Mouse (Mus musculus) hindbrain, postnatal 0 days (tissue): Measurements from ENCODE around the gene Tyro3. TPM values are rescaled to one million over a fixed set of nuclear protein-coding genes. Genes with fewer than 3 reads are reported as not detected.

Source experiments
- ATAC-seq: fragments of 200-750 bp; cut with Nextera tagmentation; 2 replicates; pipeline ENCODE4 v1.8.0; 2017; ENCODE audit warnings: mild to moderate bottlenecking, moderate TSS enrichment, moderate library complexity
- DNase-seq: peaks from one replicate; pipeline ENCODE4 v3.0.0-alpha.2; 2015; ENCODE audit warnings: low spot score
- H3K27ac ChIP-seq: fragments of 300-500 bp; sonication (generic); 2 replicates; pipeline ENCODE4 v1.5.1; 2014; ENCODE audit warnings: mild to moderate bottlenecking
- H3K27me3 ChIP-seq: fragments of 300-500 bp; sonication (generic); 2 replicates; pipeline ENCODE4 v1.6.1; 2014; ENCODE audit warnings: low read length, mixed read lengths; ENCODE audit not compliant: insufficient read depth
- H3K36me3 ChIP-seq: fragments of 300-500 bp; sonication (generic); 2 replicates; pipeline ENCODE4 v1.6.1; 2014; ENCODE audit warnings: low read length, mixed read lengths; ENCODE audit not compliant: insufficient read depth
- H3K4me1 ChIP-seq: fragments of 300-500 bp; sonication (generic); 2 replicates; pipeline ENCODE4 v1.6.1; 2014; ENCODE audit warnings: antibody characterized with exemption, low read length, mixed read lengths; ENCODE audit not compliant: insufficient read depth
- H3K4me2 ChIP-seq: fragments of 300-500 bp; sonication (generic); 2 replicates; pipeline ENCODE4 v1.6.1; 2014; ENCODE audit warnings: low read depth, mild to moderate bottlenecking, low read length, moderate library complexity, mixed read lengths
- H3K4me3 ChIP-seq: fragments of 300-500 bp; sonication (generic); 2 replicates; pipeline ENCODE4 v1.5.1; 2014; ENCODE audit warnings: low read length
- H3K9ac ChIP-seq: fragments of 300-500 bp; sonication (generic); replicated peaks from 2 replicates; pipeline ENCODE4 v1.6.1; 2014; ENCODE audit warnings: mild to moderate bottlenecking, low read length, moderate library complexity, mixed read lengths
- H3K9me3 ChIP-seq: fragments of 300-500 bp; sonication (generic); 2 replicates; pipeline ENCODE4 v1.6.1; 2016; ENCODE audit warnings: low read length, mixed read lengths
- CTCF ChIP-seq: IDR thresholded peaks from 2 replicates; pipeline ENCODE4 v1.5.1; 2016; ENCODE audit warnings: antibody characterized with exemption, control low read depth, low read depth
- WGBS: fragments of 180-500 bp; shearing (Covaris S2); extraction: QIAGEN DNeasy Blood & Tissue Kit; methylation state at CpG from one replicate; pipeline ENCODE4 v1.1.7; 2014; 5-methylcytosine and 5-hydroxymethylcytosine counted together
- polyA plus RNA-seq: library from polyadenylated mRNA; unstranded; fragments of >200 nt; fragmentation: Nextera tagmentation; extraction: Ambion mirVana; gene quantifications from 2 replicates; pipeline ENCODE4 v1.2.1, GENCODE M21; 2015
- total RNA-seq: library from RNA; depleted of rRNA; stranded (reverse); fragments of >200 nt; gene quantifications from 2 replicates; pipeline ENCODE4 v1.2.3, GENCODE M21; 2014

The Tyro3 gene
- total and polyA plus RNA-seq, 2 experiments from 2014 or later = 26.6 to 85.8 TPM

DNA sequence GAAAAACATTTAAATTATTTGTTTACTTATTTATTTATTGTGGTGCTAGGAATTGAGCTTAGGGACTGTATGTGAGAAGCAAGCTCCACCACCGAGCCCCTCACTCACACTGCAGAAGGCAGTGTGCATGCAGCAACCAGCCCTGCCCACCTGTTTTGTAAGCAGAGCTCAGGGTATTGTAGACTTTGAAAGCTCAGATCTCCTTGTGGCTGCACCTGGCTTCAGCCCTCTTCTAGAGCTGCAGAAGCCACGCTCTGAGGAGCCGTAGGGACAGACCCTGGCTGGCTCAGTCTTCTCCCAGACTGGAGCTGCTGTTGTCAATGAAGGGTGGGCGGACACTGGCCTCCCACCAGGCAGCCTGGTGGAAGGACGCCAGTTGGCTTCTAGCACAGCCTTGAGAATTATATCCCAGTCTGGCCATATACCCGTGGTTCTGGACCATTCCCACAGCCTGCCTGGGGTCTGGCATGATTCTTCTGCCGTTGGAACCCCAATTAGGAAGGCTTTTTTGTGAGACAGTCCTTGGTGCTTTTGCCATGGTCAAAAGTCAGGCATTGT lies 16.9 kb downstream of the Tyro3 start:
- DNase-seq (peak; percentile 87), ATAC-seq (peak; percentile 85)
- no peaks in the 10 kb centered on the region; the same call in 1 of the 2 replicates for H3K4me1 ChIP-seq
- no peak overlapping the region; the same call in 1 of the 2 replicates for H3K27ac ChIP-seq
- TF ChIP-seq CTCF = no peak
- H3K9ac ChIP-seq = no peak overlapping the region
- no peak overlapping the region for H3K4me3 ChIP-seq
- no peaks in the 10 kb centered on the region for H3K27me3 ChIP-seq
- H3K9me3 ChIP-seq = no peaks in the 10 kb centered on the region
- 32% methylated on average over 7 of the region's 7 CpGs for WGBS
- H3K36me3 ChIP-seq = peaks cover 17% of the 10 kb centered on the region
- H3K4me2 ChIP-seq = no peak overlapping the region

DNA sequence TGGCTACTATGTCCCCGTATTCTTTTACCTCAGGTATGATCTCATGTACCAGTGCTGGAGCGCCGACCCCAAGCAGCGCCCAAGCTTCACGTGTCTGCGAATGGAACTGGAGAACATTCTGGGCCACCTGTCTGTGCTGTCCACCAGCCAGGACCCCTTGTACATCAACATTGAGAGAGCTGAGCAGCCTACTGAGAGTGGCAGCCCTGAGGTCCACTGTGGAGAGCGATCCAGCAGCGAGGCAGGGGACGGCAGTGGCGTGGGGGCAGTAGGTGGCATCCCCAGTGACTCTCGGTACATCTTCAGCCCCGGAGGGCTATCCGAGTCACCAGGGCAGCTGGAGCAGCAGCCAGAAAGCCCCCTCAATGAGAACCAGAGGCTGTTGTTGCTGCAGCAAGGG lies 19.1 kb downstream of the Tyro3 start:
- Histone ChIP-seq H3K27me3 (no peaks in the 10 kb centered on the region), H3K27ac (peak overlapping the region; percentile 60), H3K9me3 (no peaks in the 10 kb centered on the region), H3K4me1 (no peaks in the 10 kb centered on the region; the same call in 1 of the 2 replicates), H3K4me3 (no peak overlapping the region), H3K36me3 (peaks cover 5% of the 10 kb centered on the region), H3K4me2 (no peak overlapping the region), H3K9ac (no peak overlapping the region)
- ATAC-seq (no peak), DNase-seq (no peak)
- WGBS = 74% methylated on average over 13 of the region's 13 CpGs
- TF ChIP-seq CTCF = no peak

DNA sequence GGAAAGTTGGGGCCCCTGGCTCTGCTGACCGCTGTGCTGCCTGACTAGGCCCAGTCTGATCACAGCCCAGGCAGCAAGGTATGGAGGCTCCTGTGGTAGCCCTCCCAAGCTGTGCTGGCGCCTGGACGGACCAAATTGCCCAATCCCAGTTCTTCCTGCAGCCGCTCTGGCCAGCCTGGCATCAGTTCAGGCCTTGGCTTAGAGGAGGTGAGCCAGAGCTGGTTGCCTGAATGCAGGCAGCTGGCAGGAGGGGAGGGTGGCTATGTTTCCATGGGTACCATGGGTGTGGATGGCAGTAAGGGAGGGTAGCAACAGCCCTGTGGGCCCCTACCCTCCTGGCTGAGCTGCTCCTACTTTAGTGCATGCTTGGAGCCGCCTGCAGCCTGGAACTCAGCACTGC lies 19.5 kb downstream of the Tyro3 start:
- 55% methylated on average over 5 of the region's 5 CpGs for WGBS
- no peak for TF ChIP-seq CTCF
- H3K27ac ChIP-seq = peak overlapping the region; percentile 60

DNA sequence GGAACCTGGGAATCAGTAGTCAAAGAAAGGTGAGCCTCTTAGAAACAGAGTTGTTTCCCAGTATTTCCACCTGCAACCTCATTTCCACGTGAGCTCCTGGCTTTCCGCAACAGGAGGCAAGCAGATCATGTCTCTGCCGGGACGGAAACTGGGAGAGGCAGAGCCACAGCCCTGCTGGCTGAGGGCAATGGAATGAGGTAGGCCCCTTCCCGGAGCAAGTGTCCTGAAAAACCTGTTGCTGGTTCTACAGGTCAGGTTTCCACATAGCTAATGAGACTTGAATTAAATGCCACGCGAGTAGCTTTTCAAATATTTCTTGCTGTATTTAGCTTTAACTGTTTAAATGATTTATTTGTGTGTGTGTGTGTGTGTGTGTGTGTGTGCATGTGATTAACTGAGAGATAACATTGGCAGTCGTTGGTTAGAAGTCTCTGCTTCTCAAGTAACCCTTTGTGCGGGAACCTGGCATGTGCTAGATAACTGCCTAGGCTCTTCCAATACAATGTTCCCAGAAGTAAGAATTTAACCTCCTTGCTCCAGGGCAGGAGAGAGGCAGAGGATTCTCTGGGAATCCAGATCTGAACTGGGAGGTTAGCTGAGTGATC lies 21.2 kb downstream of the Tyro3 start:
- Histone ChIP-seq H3K9me3 (no peaks in the 10 kb centered on the region), H3K27ac (no peak overlapping the region), H3K36me3 (no peaks in the 10 kb centered on the region), H3K4me1 (no peaks in the 10 kb centered on the region; the same call in 1 of the 2 replicates), H3K9ac (no peak overlapping the region), H3K4me3 (no peak overlapping the region), H3K27me3 (no peaks in the 10 kb centered on the region), H3K4me2 (no peak overlapping the region)
- WGBS = 68% methylated on average over 9 of the region's 9 CpGs
- DNase-seq (no peak), ATAC-seq (no peak)
- TF ChIP-seq CTCF = no peak

More for the DNA sequence above, 19.5 kb downstream of the Tyro3 start:
- Histone ChIP-seq H3K9me3 (no peaks in the 10 kb centered on the region), H3K27me3 (no peaks in the 10 kb centered on the region), H3K4me2 (no peak overlapping the region), H3K9ac (no peak overlapping the region), H3K4me1 (no peaks in the 10 kb centered on the region; the same call in 1 of the 2 replicates), H3K36me3 (peaks cover under 1% of the 10 kb centered on the region; the same call in 1 of the 2 replicates), H3K4me3 (no peak overlapping the region)
- ATAC-seq = peak; percentile 87
- peak; percentile 84 for DNase-seq

DNA sequence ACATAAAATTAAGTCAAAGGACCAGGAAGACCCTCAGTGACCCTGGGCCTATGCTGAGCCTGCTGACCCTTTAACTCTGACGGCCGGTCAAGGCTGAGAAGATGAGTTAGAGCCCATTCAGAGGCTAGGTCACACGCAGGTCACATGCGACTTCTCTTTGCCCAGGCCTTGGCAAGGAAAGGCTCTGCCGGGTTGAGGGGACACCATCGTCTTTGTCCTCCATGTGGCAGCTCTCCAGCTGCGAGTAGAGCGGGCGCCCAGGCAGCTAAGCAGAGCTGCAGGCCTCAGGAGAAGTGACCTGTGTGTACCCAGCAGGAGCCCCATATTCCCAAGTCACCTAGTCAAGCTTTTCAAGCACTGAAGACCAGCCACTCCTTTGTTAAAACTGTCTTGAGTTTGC lies 23.6 kb downstream of the Tyro3 start:
- Histone ChIP-seq H3K27ac (no peak overlapping the region), H3K36me3 (no peaks in the 10 kb centered on the region), H3K9ac (no peak overlapping the region), H3K9me3 (no peaks in the 10 kb centered on the region), H3K27me3 (no peaks in the 10 kb centered on the region), H3K4me3 (no peak overlapping the region), H3K4me1 (no peaks in the 10 kb centered on the region), H3K4me2 (no peak overlapping the region)
- 58% methylated on average over 9 of the region's 9 CpGs for WGBS
- ATAC-seq (peak; percentile 31; the same call in 1 of the 2 replicates), DNase-seq (peak; percentile 44)
- no peak for TF ChIP-seq CTCF

DNA sequence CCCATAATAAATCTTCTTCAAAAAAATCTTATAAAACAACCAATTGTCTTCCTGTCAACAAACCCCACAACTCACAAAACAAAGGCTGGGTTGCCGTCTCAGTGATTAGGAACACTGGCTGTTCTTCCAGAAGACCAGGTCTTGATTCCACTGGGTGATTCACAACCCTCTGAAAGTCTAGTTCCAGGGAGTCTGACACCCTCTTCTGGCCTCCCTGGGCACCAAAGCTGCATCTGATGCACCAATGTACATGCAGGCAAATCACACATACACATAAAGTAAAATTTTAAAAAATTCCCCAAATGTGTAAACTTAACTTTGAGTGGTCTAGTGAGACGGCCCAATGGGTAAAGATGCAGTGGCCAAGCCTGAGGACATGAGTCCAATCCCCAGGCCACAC lies 33.0 kb downstream of the Tyro3 start:
- DNase-seq (no peak), ATAC-seq (no peak)
- Histone ChIP-seq H3K27ac (no peak overlapping the region), H3K4me1 (no peaks in the 10 kb centered on the region), H3K4me2 (no peak overlapping the region), H3K9ac (no peak overlapping the region), H3K9me3 (no peaks in the 10 kb centered on the region), H3K36me3 (no peaks in the 10 kb centered on the region), H3K27me3 (no peaks in the 10 kb centered on the region), H3K4me3 (no peak overlapping the region)
- 75% methylated on average over 2 of the region's 2 CpGs for WGBS
- 0 out of 2 replicates have a peak, but pooled peaks have one; percentile 5 for TF ChIP-seq CTCF

DNA sequence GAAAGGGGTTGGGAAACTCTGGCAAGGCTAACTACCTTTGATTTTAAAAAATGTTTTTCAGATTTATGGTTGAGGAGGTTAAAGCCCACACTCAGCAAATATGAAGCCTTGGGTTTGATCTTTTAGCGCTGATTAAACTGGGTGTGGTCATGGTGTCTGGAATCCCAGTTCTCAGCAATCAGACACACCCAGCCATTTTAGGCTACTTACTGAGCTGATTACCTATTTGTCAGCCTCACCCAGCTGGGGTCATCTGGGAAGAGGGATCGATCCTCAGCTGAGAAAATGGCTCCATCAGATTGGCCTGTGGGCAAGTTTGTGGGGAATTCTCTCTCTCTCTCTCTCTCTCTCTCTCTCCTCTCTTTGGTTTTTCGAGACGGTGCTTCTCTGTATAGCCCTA lies 36.7 kb downstream of the Tyro3 start:
- TF ChIP-seq CTCF = no peak
- H3K27ac ChIP-seq = no peak overlapping the region
- H3K36me3 ChIP-seq = no peaks in the 10 kb centered on the region
- DNase-seq (no peak), ATAC-seq (no peak)
- no peaks in the 10 kb centered on the region for H3K9me3 ChIP-seq
- no peaks in the 10 kb centered on the region for H3K27me3 ChIP-seq
- WGBS = 88% methylated on average over 4 of the region's 4 CpGs
- no peak overlapping the region for H3K4me2 ChIP-seq
- H3K4me3 ChIP-seq = no peak overlapping the region
- H3K4me1 ChIP-seq = no peaks in the 10 kb centered on the region
- H3K9ac ChIP-seq = no peak overlapping the region
